Mouse (Mus musculus) MEL (cell line): Measurements from ENCODE around the gene Smurf2.

Experiments
- CTCF ChIP-seq, 3 experiments: IDR thresholded peaks in 2 of 3; conservative IDR thresholded peaks in 1 of 3; 2 replicates each; pipeline ENCODE4 v1.5.1; 2011 to 2012; ENCODE audit warnings: low read length in 3 of 3, low read depth in 2 of 3, mild to moderate bottlenecking in 2 of 3, improper control_type of control experiment in 1 of 3, inconsistent platforms in 1 of 3, mixed read lengths in 1 of 3, moderate library complexity in 1 of 3; ENCODE audit not compliant: control insufficient read depth in 1 of 3, insufficient read depth in 1 of 3, poor library complexity in 1 of 3, severe bottlenecking in 1 of 3
- ETS1 ChIP-seq: IDR thresholded peaks from 2 replicates; pipeline ENCODE4 v1.6.1; 2012; ENCODE audit warnings: low read depth, mild to moderate bottlenecking, inconsistent platforms, low read length, improper control_type of control experiment, moderate library complexity
- GABPA ChIP-seq: IDR thresholded peaks from 2 replicates; pipeline ENCODE4 v1.6.1; 2012; ENCODE audit warnings: low read depth, mild to moderate bottlenecking, inconsistent platforms, low read length, improper control_type of control experiment, moderate library complexity
- KAT2A ChIP-seq: conservative IDR thresholded peaks from 2 replicates; pipeline ENCODE4 v1.6.1; 2012; ENCODE audit warnings: low read depth, low read length, improper control_type of control experiment, inconsistent platforms
- NRF1 ChIP-seq: IDR thresholded peaks from 2 replicates; pipeline ENCODE4 v1.6.1; 2014; ENCODE audit warnings: low read depth, mild to moderate bottlenecking, inconsistent platforms, low read length, improper control_type of control experiment, moderate library complexity; ENCODE audit not compliant: poor library complexity, insufficient read depth, severe bottlenecking
- POLR2A ChIP-seq, 2 experiments: IDR thresholded peaks; 2 replicates each; pipeline ENCODE4 v1.6.1; 2011 to 2012; ENCODE audit warnings: low read length in 2 of 2, mild to moderate bottlenecking in 2 of 2, control low read depth in 1 of 2, improper control_type of control experiment in 1 of 2, low read depth in 1 of 2, moderate library complexity in 1 of 2; ENCODE audit not compliant: control insufficient read depth in 1 of 2, insufficient read depth in 1 of 2, poor library complexity in 1 of 2
- TAL1 ChIP-seq: IDR thresholded peaks from 2 replicates; pipeline ENCODE4 v1.6.1; 2012; ENCODE audit warnings: mild to moderate bottlenecking, inconsistent platforms, low read length, moderate library complexity, mixed read lengths

GRCm38 (mm10) chr11:106957271-106957980 lies 36.9 kb upstream of the Smurf2 start:
- TF ChIP-seq TAL1: no peak
- TF ChIP-seq ETS1: no peak
- no peak for TF ChIP-seq POLR2A (IDR thresholded peaks at IDR 0.05; ENCODE audit: control insufficient read depth in 1 of 2, insufficient read depth in 1 of 2, low read depth in 1 of 2, low read length in 2 of 2, poor library complexity in 1 of 2)
- no peak for TF ChIP-seq CTCF (IDR thresholded peaks at IDR 0.05 in 2 of 3, conservative IDR thresholded peaks at IDR 0.05 in 1 of 3; ENCODE audit: control insufficient read depth in 1 of 3, insufficient read depth in 1 of 3, low read depth in 2 of 3, low read length in 3 of 3, poor library complexity in 1 of 3, severe bottlenecking in 1 of 3)
- no peak for TF ChIP-seq GABPA
- TF ChIP-seq KAT2A: no peak
- no peak for TF ChIP-seq NRF1
